Mouse (Mus musculus) hindlimb bud, embryonic 11.5 days (tissue): ENCODE measurements around the gene Pdxdc1.
"Not testable (repeated sequence)": the region's sequence is repeated elsewhere in the genome, so short reads cannot be mapped to it uniquely, and the experiment has no call there.

ENCODE experiments used
- DNase-seq: peaks from one replicate; pipeline ENCODE4 v3.0.0-alpha.2; 2012; ENCODE audit warnings: low read depth, low spot score; ENCODE audit errors: extremely low spot score

Gene Pdxdc1

GRCm38 (mm10) chr16:13902888-13903483 lies at the start of gene Pdxdc1, which contains the start of gene Mpv17l:
Gene Pdxdc1, minus strand, starts transcription at chr16:13903131.
Gene Mpv17l, plus strand, starts transcription at chr16:13903161.
- peak; percentile 92 for DNase-seq

- no peak for DNase-seq
Observed at GRCm38 (mm10) chr16:13951245-13951644, 48.3 kb upstream of the Pdxdc1 start.

- DNase-seq: no peak
Observed at GRCm38 (mm10) chr16:13946306-13946705, 43.4 kb upstream of the Pdxdc1 start.

GRCm38 (mm10) chr16:13945153-13945552 lies 42.2 kb upstream of the Pdxdc1 start:
- no peak for DNase-seq

GRCm38 (mm10) chr16:13944752-13945151 lies 41.8 kb upstream of the Pdxdc1 start:
- DNase-seq: no peak

- no peak for DNase-seq
Observed at GRCm38 (mm10) chr16:13944178-13944577, 41.2 kb upstream of the Pdxdc1 start.

- DNase-seq: no peak
Observed at GRCm38 (mm10) chr16:13940847-13941395, 38.0 kb upstream of the Pdxdc1 start.

GRCm38 (mm10) chr16:13940139-13940846 lies 37.4 kb upstream of the Pdxdc1 start:
- DNase-seq: peak; percentile 20

- DNase-seq: no peak
Observed at GRCm38 (mm10) chr16:13927456-13928075, 24.6 kb upstream of the Pdxdc1 start.

GRCm38 (mm10) chr16:13922966-13923365 lies 20.0 kb upstream of the Pdxdc1 start:
- not testable (repeated sequence) for DNase-seq

GRCm38 (mm10) chr16:13922499-13922898 lies 19.6 kb upstream of the Pdxdc1 start:
- DNase-seq: not testable (repeated sequence)

GRCm38 (mm10) chr16:13921781-13922180 lies 18.9 kb upstream of the Pdxdc1 start:
- no peak for DNase-seq

- no peak for DNase-seq
Observed at GRCm38 (mm10) chr16:13921063-13921462, 18.1 kb upstream of the Pdxdc1 start.

GRCm38 (mm10) chr16:13920093-13920492 lies 17.2 kb upstream of the Pdxdc1 start:
- DNase-seq: no peak

- no peak for DNase-seq
Observed at GRCm38 (mm10) chr16:13907297-13907696, 4.4 kb upstream of the Pdxdc1 start.

GRCm38 (mm10) chr16:13903488-13903887 lies 557 bp upstream of the Pdxdc1 start:
- DNase-seq: no peak

GRCm38 (mm10) chr16:13902397-13902831 lies 517 bp downstream of the Pdxdc1 start:
- DNase-seq: peak; percentile 26

- DNase-seq: no peak
Observed at GRCm38 (mm10) chr16:13898981-13899380, 4.0 kb downstream of the Pdxdc1 start.

- no peak for DNase-seq
Observed at GRCm38 (mm10) chr16:13896357-13896756, 6.6 kb downstream of the Pdxdc1 start.

GRCm38 (mm10) chr16:13895740-13896139 lies 7.2 kb downstream of the Pdxdc1 start:
- DNase-seq: no peak

GRCm38 (mm10) chr16:13894097-13894496 lies 8.8 kb downstream of the Pdxdc1 start:
- no peak for DNase-seq

GRCm38 (mm10) chr16:13892850-13893249 lies 10.1 kb downstream of the Pdxdc1 start:
- no peak for DNase-seq
